Mouse (Mus musculus): ENCODE data around the gene Kbtbd8. TPM values are rescaled to one million over a fixed set of nuclear protein-coding genes. Genes with fewer than 3 reads are reported as not detected.

Kbtbd8 gene
- polyA plus RNA-seq (2015; fragmentation: Nextera tagmentation; extraction: Ambion mirVana): 5.2 and 5.8 TPM in 2 replicates

GRCm38 (mm10) chr6:95116946-95117345 lies at the start of gene Kbtbd8:
Kbtbd8 (plus strand) TSS chr6:95117240.
- WGBS: 29% methylated on average over 13 of the region's 13 CpGs
- ATAC-seq (replicated peaks): peak; percentile 15; the same call in 1 of the 2 replicates

GRCm38 (mm10) chr6:95069753-95070152 lies 47.3 kb upstream of the Kbtbd8 start:
- no peaks in the 10 kb centered on the region for H3K36me3 ChIP-seq
- H3K27ac ChIP-seq (replicated peaks): no peak overlapping the region
- no peaks in the 10 kb centered on the region for H3K27me3 ChIP-seq
- H3K9ac ChIP-seq (replicated peaks): no peak overlapping the region
- H3K4me3 ChIP-seq: no peak overlapping the region
- no peaks in the 10 kb centered on the region for H3K4me1 ChIP-seq
- no peak for ATAC-seq (replicated peaks)
- H3K4me2 ChIP-seq (replicated peaks): no peak overlapping the region
- peaks cover 3% of the 10 kb centered on the region; the same call in 1 of the 2 replicates for H3K9me3 ChIP-seq
- WGBS: 91% methylated on average over 10 of the region's 10 CpGs

More at GRCm38 (mm10) chr6:95116946-95117345, at the start of gene Kbtbd8:
- peaks cover 11% of the 10 kb centered on the region for H3K4me1 ChIP-seq
- H3K27ac ChIP-seq (replicated peaks): peak within 1 kb of the TSS; percentile 91
- peak within 1 kb of the TSS; percentile 82 for H3K9ac ChIP-seq (replicated peaks)
- no peaks in the 10 kb centered on the region for H3K27me3 ChIP-seq
- peak within 1 kb of the TSS; percentile 55 for H3K4me2 ChIP-seq (replicated peaks)
- H3K9me3 ChIP-seq: no peaks in the 10 kb centered on the region
- H3K4me3 ChIP-seq: peak within 1 kb of the TSS; percentile 93
- peaks cover 3% of the 10 kb centered on the region; the same call in 1 of the 2 replicates for H3K36me3 ChIP-seq

- Histone ChIP-seq H3K4me3 (no peak overlapping the region), H3K4me1 (peaks cover 12% of the 10 kb centered on the region), H3K36me3 (no peaks in the 10 kb centered on the region), H3K4me2 (replicated peaks) (no peak overlapping the region), H3K27me3 (no peaks in the 10 kb centered on the region), H3K27ac (replicated peaks) (no peak overlapping the region), H3K9ac (replicated peaks) (no peak overlapping the region), H3K9me3 (no peaks in the 10 kb centered on the region)
- 20% methylated on average over 1 of the region's 1 CpGs for WGBS
- no peak for ATAC-seq (replicated peaks)
Measured at GRCm38 (mm10) chr6:95085276-95085675, 31.8 kb upstream of the Kbtbd8 start.

GRCm38 (mm10) chr6:95087154-95087846 lies 29.7 kb upstream of the Kbtbd8 start:
- no peak overlapping the region for H3K4me3 ChIP-seq
- no peak overlapping the region for H3K27ac ChIP-seq (replicated peaks)
- 38% methylated on average over 6 of the region's 6 CpGs for WGBS
- H3K4me1 ChIP-seq: peaks cover 12% of the 10 kb centered on the region
- H3K27me3 ChIP-seq: no peaks in the 10 kb centered on the region
- peak; percentile 76 for ATAC-seq (replicated peaks)
- no peak overlapping the region for H3K4me2 ChIP-seq (replicated peaks)
- H3K9ac ChIP-seq (replicated peaks): no peak overlapping the region
- H3K36me3 ChIP-seq: no peaks in the 10 kb centered on the region
- no peaks in the 10 kb centered on the region for H3K9me3 ChIP-seq

GRCm38 (mm10) chr6:95088075-95088474 lies 29.0 kb upstream of the Kbtbd8 start:
- no peak overlapping the region for H3K9ac ChIP-seq (replicated peaks)
- no peak overlapping the region for H3K4me3 ChIP-seq
- H3K4me1 ChIP-seq: peaks cover 10% of the 10 kb centered on the region
- no peaks in the 10 kb centered on the region for H3K9me3 ChIP-seq
- no peaks in the 10 kb centered on the region for H3K27me3 ChIP-seq
- no peak overlapping the region for H3K27ac ChIP-seq (replicated peaks)
- no peaks in the 10 kb centered on the region for H3K36me3 ChIP-seq
- no peak overlapping the region for H3K4me2 ChIP-seq (replicated peaks)
- ATAC-seq (replicated peaks): no peak
- WGBS: 43% methylated on average over 4 of the region's 4 CpGs

GRCm38 (mm10) chr6:95094695-95095094 lies 22.3 kb upstream of the Kbtbd8 start:
- Histone ChIP-seq H3K27me3 (no peaks in the 10 kb centered on the region), H3K36me3 (no peaks in the 10 kb centered on the region), H3K27ac (replicated peaks) (no peak overlapping the region), H3K9ac (replicated peaks) (no peak overlapping the region), H3K4me2 (replicated peaks) (no peak overlapping the region), H3K9me3 (no peaks in the 10 kb centered on the region), H3K4me1 (peaks cover 4% of the 10 kb centered on the region; the same call in 1 of the 2 replicates), H3K4me3 (no peak overlapping the region)
- no peak for ATAC-seq (replicated peaks)
- WGBS: 78% methylated on average over 2 of the region's 2 CpGs

GRCm38 (mm10) chr6:95098366-95099109 lies 18.5 kb upstream of the Kbtbd8 start:
- Histone ChIP-seq H3K4me2 (replicated peaks) (no peak overlapping the region), H3K4me3 (no peak overlapping the region), H3K9me3 (no peaks in the 10 kb centered on the region), H3K36me3 (no peaks in the 10 kb centered on the region), H3K4me1 (peaks cover 4% of the 10 kb centered on the region; the same call in 1 of the 2 replicates), H3K27me3 (no peaks in the 10 kb centered on the region), H3K27ac (replicated peaks) (no peak overlapping the region), H3K9ac (replicated peaks) (no peak overlapping the region)
- peak; percentile 57 for ATAC-seq (replicated peaks)
- 27% methylated on average over 21 of the region's 21 CpGs for WGBS

GRCm38 (mm10) chr6:95103706-95104105 lies 13.3 kb upstream of the Kbtbd8 start:
- peaks cover under 1% of the 10 kb centered on the region; the same call in 1 of the 2 replicates for H3K4me1 ChIP-seq
- H3K9me3 ChIP-seq: no peaks in the 10 kb centered on the region
- no peak overlapping the region for H3K4me2 ChIP-seq (replicated peaks)
- H3K36me3 ChIP-seq: no peaks in the 10 kb centered on the region
- H3K27ac ChIP-seq (replicated peaks): no peak overlapping the region
- H3K4me3 ChIP-seq: no peak overlapping the region
- ATAC-seq (replicated peaks): no peak
- H3K27me3 ChIP-seq: no peaks in the 10 kb centered on the region
- WGBS: 42% methylated on average over 3 of the region's 3 CpGs
- no peak overlapping the region for H3K9ac ChIP-seq (replicated peaks)

- H3K9me3 ChIP-seq: no peaks in the 10 kb centered on the region
- H3K36me3 ChIP-seq: no peaks in the 10 kb centered on the region
- H3K27me3 ChIP-seq: no peaks in the 10 kb centered on the region
- no peak overlapping the region for H3K27ac ChIP-seq (replicated peaks)
- no peak overlapping the region for H3K9ac ChIP-seq (replicated peaks)
- H3K4me3 ChIP-seq: no peak overlapping the region
- no peak for ATAC-seq (replicated peaks)
- H3K4me2 ChIP-seq (replicated peaks): no peak overlapping the region
- no peaks in the 10 kb centered on the region for H3K4me1 ChIP-seq
Measured at GRCm38 (mm10) chr6:95108437-95108836, 8.6 kb upstream of the Kbtbd8 start.

- Histone ChIP-seq H3K36me3 (no peaks in the 10 kb centered on the region), H3K27ac (replicated peaks) (no peak overlapping the region), H3K4me3 (no peak overlapping the region), H3K27me3 (no peaks in the 10 kb centered on the region), H3K4me2 (replicated peaks) (no peak overlapping the region), H3K4me1 (no peaks in the 10 kb centered on the region), H3K9ac (replicated peaks) (no peak overlapping the region), H3K9me3 (no peaks in the 10 kb centered on the region)
- 75% methylated on average over 6 of the region's 6 CpGs for WGBS
- ATAC-seq (replicated peaks): no peak
Measured at GRCm38 (mm10) chr6:95109691-95110450, 7.2 kb upstream of the Kbtbd8 start.

- Histone ChIP-seq H3K9me3 (no peaks in the 10 kb centered on the region), H3K4me1 (no peaks in the 10 kb centered on the region), H3K27ac (replicated peaks) (no peak overlapping the region), H3K36me3 (no peaks in the 10 kb centered on the region), H3K4me3 (no peak overlapping the region), H3K9ac (replicated peaks) (no peak overlapping the region), H3K27me3 (no peaks in the 10 kb centered on the region), H3K4me2 (replicated peaks) (no peak overlapping the region)
- ATAC-seq (replicated peaks): no peak
- WGBS: 73% methylated on average over 5 of the region's 5 CpGs
Measured at GRCm38 (mm10) chr6:95112015-95112414, 5.0 kb upstream of the Kbtbd8 start.

- WGBS: 61% methylated on average over 8 of the region's 8 CpGs
- no peak overlapping the region for H3K4me2 ChIP-seq (replicated peaks)
Measured at GRCm38 (mm10) chr6:95116513-95116912, 527 bp upstream of the Kbtbd8 start.

More at GRCm38 (mm10) chr6:95116513-95116912, 527 bp upstream of the Kbtbd8 start:
- Histone ChIP-seq H3K9me3 (no peaks in the 10 kb centered on the region), H3K27ac (replicated peaks) (no peak overlapping the region), H3K36me3 (no peaks in the 10 kb centered on the region), H3K27me3 (no peaks in the 10 kb centered on the region), H3K4me3 (no peak overlapping the region), H3K9ac (replicated peaks) (no peak overlapping the region), H3K4me1 (peaks cover 11% of the 10 kb centered on the region)
- ATAC-seq (replicated peaks): no peak
